Mouse (Mus musculus) brain, embryonic 14.5 days (tissue): ENCODE results near the gene Rgs12.

ENCODE experiments used
- CTCF ChIP-seq: fragments of 200-500 bp; IDR thresholded peaks from 2 replicates; pipeline ENCODE4 v1.5.1; 2012; ENCODE audit warnings: inconsistent platforms, mild to moderate bottlenecking, moderate library complexity, borderline replicate concordance; ENCODE audit not compliant: insufficient read depth, insufficient read length; ENCODE audit errors: extremely low read depth
- POLR2A ChIP-seq: fragments of 200-500 bp; IDR thresholded peaks from 2 replicates; pipeline ENCODE4 v1.6.1; 2012; ENCODE audit warnings: mild to moderate bottlenecking, inconsistent platforms, borderline replicate concordance; ENCODE audit not compliant: poor library complexity, insufficient read depth, insufficient read length, severe bottlenecking; ENCODE audit errors: extremely low read depth

DNA sequence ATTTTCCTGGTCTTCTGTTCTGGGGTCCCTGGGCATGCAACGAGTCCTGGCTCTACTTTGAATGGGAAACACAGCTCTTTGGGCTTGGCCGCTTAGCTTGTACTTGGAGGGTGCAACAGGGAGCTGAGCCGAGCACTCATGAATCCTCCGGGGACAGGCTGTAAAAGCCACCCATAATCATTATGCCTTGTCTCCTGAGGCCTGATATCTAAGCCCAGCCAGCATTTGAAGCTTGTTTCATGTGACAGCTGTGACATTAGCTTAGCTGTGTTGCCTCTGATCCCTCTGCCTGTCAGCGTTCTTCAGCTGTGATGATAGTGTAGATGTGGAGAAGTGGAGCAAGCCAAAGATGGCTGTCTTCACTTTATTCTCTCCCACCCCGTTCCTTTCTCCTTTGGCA is 5.3 kb downstream of the Rgs12 start:
- TF ChIP-seq POLR2A = no peak
- TF ChIP-seq CTCF = no peak
